Mouse (Mus musculus) erythroblast, embryonic 14.5 days (primary cell): ENCODE results near the gene Apoa4. TPM values are rescaled to one million over a fixed set of nuclear protein-coding genes. Genes with fewer than 3 reads are reported as not detected.

Source experiments
- H3K27me3 ChIP-seq: 2 replicates; pipeline ENCODE4 v1.6.1; 2012; ENCODE audit warnings: inconsistent platforms; ENCODE audit not compliant: control insufficient read depth
- H3K36me3 ChIP-seq: 2 replicates; pipeline ENCODE4 v1.6.1; 2012; ENCODE audit warnings: mild to moderate bottlenecking, inconsistent platforms; ENCODE audit not compliant: control insufficient read depth
- H3K4me1 ChIP-seq: 2 replicates; pipeline ENCODE4 v1.6.1; 2012; ENCODE audit warnings: inconsistent platforms; ENCODE audit not compliant: control insufficient read depth
- H3K4me3 ChIP-seq: replicated peaks from 2 replicates; pipeline ENCODE3; 2012; ENCODE audit warnings: moderate library complexity, mild to moderate bottlenecking, inconsistent platforms
- H3K9me3 ChIP-seq: 2 replicates; pipeline ENCODE4 v1.6.1; 2012; ENCODE audit warnings: low read length, inconsistent platforms, mixed read lengths; ENCODE audit not compliant: control insufficient read depth
- GATA1 ChIP-seq: IDR thresholded peaks from 2 replicates; pipeline ENCODE4 v1.6.1; 2012; ENCODE audit warnings: low read length, inconsistent platforms, mixed read lengths
- TAL1 ChIP-seq: IDR thresholded peaks from 3 replicates; pipeline ENCODE4 v1.6.1; 2012; ENCODE audit warnings: low read length, inconsistent platforms, mixed read lengths
- polyA plus RNA-seq: library from polyadenylated mRNA; stranded (reverse); fragments of >175 nt; gene quantifications from 2 replicates; pipeline ENCODE4 v1.2.3, GENCODE M21; 2012

Apoa4 gene
- polyA plus RNA-seq, 1 experiment: not detected

DNA sequence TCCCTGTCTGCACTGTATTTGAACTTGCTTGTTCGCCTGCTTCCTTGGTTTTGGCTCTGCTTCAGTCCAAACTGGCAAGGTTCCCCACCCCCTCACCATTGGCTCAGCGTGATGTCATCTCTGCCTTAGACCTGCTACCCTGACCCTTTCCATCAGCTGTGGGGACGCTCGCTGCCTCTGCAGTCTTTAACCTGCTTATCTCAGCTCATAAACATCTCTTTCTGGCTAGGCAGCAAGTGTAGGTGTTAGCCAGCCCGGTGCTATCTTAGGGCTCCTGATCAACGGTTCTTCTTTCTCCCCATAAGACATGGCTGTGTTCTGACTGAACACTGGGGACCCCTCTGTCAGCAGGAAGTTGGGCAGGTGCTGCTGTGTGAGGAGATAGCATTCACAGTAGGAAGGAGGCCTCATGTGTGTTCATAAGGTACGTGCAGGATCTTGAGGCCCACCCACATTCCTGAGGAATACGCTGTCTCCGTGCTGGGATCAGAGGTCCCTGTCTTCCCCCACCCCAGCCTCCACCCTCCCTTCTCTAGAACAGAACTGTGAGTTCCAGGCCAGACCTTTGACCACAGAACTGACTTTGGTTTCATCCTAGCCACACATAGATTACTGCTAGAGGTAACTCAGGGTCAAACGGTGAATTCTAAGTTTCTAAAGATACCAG is 33.5 kb upstream of the Apoa4 start:
- Histone ChIP-seq H3K4me3 (no peak overlapping the region), H3K27me3 (no peaks in the 10 kb centered on the region), H3K9me3 (no peaks in the 10 kb centered on the region), H3K36me3 (peaks cover 44% of the 10 kb centered on the region), H3K4me1 (peaks cover 15% of the 10 kb centered on the region)
- TF ChIP-seq TAL1 (no peak), GATA1 (no peak)

DNA sequence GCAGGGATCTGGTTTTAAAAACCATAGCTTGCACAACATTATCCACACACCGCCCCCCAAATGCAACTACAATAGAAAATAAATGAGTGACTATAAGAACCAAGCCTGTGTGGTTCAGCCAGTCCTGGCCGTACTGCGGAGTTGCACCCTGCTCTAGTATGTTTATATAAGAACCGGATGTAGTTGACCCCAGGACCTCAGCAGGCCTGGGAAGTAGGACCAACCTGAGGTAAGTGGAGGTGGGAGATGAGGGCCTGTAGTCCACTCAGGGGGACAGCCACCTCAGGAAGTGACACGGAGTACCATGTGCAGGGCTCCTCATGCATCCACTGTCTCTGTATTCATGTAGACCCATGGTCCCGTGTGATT is 33.0 kb upstream of the Apoa4 start:
- no peaks in the 10 kb centered on the region for H3K27me3 ChIP-seq
- peaks cover 15% of the 10 kb centered on the region for H3K4me1 ChIP-seq
- no peaks in the 10 kb centered on the region for H3K9me3 ChIP-seq
- TF ChIP-seq TAL1 (no peak), GATA1 (no peak)
- H3K36me3 ChIP-seq: peaks cover 48% of the 10 kb centered on the region
- H3K4me3 ChIP-seq: no peak overlapping the region

DNA sequence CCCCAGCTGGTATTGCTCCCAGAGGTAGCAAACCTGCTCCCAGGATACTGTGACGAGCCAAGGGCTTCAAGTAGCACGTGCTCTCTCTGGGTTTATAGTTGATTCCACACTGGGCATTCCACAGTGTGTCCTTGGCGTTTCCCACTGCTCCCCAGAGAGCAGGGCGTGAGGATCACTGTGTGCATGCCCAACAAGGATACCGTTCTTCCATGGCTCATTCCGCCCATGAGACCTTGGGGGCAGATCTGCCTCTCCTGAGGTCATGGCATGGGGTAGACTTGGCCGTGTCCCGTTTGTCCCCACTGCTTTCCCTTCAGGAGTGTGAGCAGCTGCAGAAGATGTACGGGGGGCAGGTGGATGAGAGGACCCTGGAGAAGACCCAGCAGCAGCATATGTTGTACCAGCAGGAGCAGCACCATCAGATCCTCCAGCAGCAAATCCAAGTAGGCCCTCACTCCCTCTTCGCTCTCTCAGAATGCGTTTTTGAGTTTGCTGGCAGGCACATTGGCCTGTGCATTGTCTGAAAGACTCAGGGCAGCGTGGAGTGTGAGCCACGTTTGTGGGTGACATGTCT is 32.0 kb upstream of the Apoa4 start:
- Histone ChIP-seq H3K4me1 (peaks cover 15% of the 10 kb centered on the region), H3K9me3 (no peaks in the 10 kb centered on the region), H3K36me3 (peaks cover 55% of the 10 kb centered on the region), H3K27me3 (no peaks in the 10 kb centered on the region), H3K4me3 (no peak overlapping the region)
- TF ChIP-seq GATA1: no peak
- TF ChIP-seq TAL1: no peak

DNA sequence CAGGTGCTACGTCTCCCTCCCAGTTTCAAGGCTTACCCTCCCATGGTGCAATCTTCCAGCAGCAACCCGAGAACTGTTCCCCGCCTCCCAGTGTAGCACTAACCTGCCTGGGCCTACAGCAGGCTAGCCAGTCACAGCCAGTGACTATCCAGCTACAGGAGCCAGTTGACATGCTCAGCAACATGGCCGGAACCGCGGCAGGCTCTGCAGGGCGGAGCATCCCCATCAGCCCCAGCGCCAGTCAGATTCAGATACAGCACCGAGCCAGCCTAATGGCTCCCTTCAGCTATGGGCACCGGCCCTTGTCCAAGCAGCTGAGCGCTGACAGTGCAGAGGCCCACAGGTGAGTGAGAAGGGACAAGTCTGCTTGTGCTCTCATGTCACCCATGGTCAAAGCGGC is 30.0 kb upstream of the Apoa4 start:
- Histone ChIP-seq H3K36me3 (peaks cover 44% of the 10 kb centered on the region), H3K4me1 (peaks cover 26% of the 10 kb centered on the region)

DNA sequence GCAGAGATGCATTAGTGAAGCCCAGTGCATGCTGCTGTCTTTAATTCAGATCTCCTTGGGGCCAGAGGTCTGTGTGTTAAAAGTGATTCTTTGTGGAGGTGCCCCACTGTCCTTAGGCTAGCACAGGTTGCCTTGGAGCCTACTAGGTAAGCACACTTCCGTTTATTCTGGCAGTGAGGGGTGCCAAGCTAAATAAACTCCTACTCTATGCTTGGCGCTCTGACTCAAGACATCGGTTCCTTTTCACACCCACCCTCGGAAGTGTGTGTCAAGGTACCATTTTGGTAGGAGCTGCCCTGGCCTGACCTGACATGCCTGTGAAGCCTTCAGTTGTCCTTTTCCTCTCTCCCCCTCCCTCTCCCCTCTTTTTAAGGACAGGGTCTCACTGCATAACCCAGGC is 26.2 kb upstream of the Apoa4 start:
- Histone ChIP-seq H3K27me3 (no peaks in the 10 kb centered on the region), H3K4me1 (peaks cover 30% of the 10 kb centered on the region), H3K36me3 (peaks cover 32% of the 10 kb centered on the region), H3K9me3 (no peaks in the 10 kb centered on the region), H3K4me3 (no peak overlapping the region)
- TF ChIP-seq TAL1: no peak
- no peak for TF ChIP-seq GATA1

More for the DNA sequence above, 30.0 kb upstream of the Apoa4 start:
- Histone ChIP-seq H3K27me3 (no peaks in the 10 kb centered on the region), H3K9me3 (no peaks in the 10 kb centered on the region), H3K4me3 (no peak overlapping the region)
- TF ChIP-seq GATA1: no peak
- TF ChIP-seq TAL1: no peak

DNA sequence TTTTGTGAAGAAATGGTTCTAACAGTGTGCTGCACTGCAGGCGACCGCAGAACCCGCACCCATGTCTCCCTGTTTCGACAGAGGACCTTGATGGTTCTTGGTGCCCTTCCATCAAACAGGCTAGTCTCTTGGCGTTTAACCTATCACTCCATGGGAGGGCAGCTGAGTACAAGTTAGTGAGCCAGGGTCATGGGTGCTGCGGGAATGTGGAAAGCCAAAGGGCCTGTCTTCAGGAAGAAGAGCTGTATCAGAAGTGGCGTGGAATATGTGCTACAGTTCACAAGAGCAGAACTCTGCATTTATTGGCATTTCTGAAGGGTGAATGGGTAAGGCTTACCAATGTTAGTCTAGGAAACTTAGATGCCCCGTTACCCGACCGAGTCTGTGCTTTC is 25.6 kb upstream of the Apoa4 start:
- Histone ChIP-seq H3K27me3 (no peaks in the 10 kb centered on the region), H3K9me3 (no peaks in the 10 kb centered on the region), H3K4me3 (no peak overlapping the region), H3K36me3 (peaks cover 31% of the 10 kb centered on the region), H3K4me1 (peaks cover 30% of the 10 kb centered on the region)
- TF ChIP-seq TAL1: no peak
- TF ChIP-seq GATA1: no peak

DNA sequence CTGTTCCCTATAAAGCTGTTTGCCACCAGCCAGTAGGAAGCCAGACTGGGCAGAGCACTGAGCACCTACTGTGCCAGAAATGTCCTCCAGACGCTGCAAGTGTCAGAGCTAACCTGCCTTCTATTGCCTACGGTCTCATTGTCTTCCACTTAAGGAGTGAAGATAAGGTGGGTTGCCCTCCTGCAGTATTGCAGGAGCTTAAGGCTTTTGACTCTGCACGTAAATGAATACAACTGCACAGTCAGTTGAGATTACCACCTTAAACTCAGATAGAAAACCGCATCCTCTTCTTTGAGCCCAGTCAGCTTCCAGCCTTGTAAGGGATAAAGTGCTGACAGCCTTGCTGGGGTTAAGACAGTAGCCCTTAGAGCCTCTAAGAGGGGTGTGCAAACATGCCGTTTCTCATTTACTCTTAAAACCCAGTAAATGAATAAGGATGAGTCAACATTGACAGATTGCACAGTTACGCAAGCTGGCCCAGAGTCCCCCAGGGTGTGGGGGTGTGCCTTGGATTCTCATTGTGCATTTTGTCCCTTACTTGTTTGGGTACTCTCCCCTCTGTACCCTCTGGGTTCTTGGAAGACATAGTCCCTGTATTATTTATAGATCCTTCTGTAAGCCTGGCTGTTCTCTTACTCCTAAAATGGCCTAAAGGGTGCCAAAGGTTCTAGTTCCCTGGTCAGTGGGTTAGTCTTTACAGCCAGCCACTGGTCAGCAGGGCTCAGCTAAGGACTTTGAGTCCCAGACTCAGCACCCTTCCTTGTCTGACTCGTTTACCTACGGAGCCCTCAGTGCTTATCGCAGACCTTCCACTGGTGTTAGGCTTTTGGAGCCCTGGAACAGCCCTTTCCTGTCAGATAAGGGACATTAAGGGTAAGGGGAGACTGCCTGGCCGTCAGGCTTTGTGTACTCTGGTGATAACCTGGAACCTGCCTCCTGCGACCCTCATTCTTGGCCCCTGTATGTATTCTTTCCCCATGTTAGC is 24.9 kb upstream of the Apoa4 start:
- Histone ChIP-seq H3K9me3 (no peaks in the 10 kb centered on the region), H3K4me3 (no peak overlapping the region), H3K4me1 (peaks cover 30% of the 10 kb centered on the region), H3K27me3 (no peaks in the 10 kb centered on the region), H3K36me3 (peaks cover 31% of the 10 kb centered on the region)
- no peak for TF ChIP-seq GATA1
- TF ChIP-seq TAL1: no peak

DNA sequence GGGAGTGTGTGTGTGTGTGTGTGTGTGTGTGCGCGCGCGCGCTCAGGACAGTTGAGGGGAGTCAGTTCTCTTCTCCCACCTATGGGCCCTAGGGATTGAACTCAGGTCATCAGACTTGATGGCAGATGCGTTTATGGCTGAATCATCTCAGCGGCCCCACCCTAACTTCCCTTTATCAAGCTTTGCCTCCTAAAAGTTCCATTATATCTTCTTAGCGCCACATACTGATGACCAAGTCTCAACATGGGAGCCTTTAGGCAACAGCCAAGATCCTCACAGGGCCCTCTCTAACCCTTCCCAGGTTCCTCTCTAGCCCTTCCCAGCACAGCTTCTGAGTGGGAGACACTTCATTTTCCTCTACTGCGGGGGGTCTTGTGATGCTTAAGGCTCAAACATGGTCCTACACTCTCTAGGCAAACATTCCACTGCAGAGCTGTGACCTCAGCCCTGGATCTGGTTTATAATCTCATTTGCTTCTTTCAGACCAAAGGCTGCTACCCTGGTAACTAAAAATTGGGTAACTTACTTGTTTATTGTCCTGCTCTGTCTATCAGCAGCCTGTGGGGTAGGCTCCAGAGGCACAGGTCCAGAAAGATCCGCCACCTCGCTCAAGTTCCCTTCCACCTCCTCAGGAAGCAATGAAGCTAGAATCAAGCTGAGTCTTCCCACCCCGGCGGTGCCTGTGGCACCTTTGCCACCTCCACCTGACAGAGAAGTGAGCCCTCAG is 23.6 kb upstream of the Apoa4 start:
- TF ChIP-seq GATA1: no peak
- TF ChIP-seq TAL1: no peak
- Histone ChIP-seq H3K36me3 (peaks cover 27% of the 10 kb centered on the region), H3K4me3 (no peak overlapping the region), H3K9me3 (no peaks in the 10 kb centered on the region), H3K4me1 (peaks cover 30% of the 10 kb centered on the region), H3K27me3 (no peaks in the 10 kb centered on the region)
